Mouse (Mus musculus): Measurements from ENCODE around the gene Vat1l.

- TF ChIP-seq CTCF (IDR thresholded peaks at IDR 0.05; ENCODE audit: control insufficient read depth, insufficient read depth, low read length) (no peak), POLR2A (IDR thresholded peaks at IDR 0.05; ENCODE audit: borderline replicate concordance, control insufficient read depth, low read depth, low read length) (no peak)
Measured at GRCm38 (mm10) chr8:114384189-114384588, 178.8 kb downstream of the Vat1l start.
